In the genomic region with DNA sequence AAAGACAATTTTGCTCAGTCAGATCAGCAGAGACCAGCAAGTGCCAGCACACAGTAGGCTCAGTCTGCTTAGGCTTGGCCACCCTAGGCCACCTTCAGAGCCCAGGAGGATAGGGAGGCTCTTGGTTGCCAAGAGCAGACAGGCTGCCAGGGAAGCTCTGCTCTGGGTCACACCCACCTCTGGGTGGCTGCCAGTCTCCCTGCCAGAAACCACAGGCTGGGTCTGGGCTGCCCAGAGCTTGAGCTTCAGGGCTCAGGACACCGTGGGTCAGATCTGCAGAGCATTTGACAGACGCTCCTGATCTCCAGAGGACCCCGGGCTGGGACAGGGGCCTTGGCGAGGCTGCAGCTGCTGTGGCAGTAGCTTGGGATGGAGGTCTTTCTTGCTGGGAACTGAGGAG, we compare ENCODE assay signal across 8 mouse cellular contexts. TPM values are rescaled to one million over a fixed set of nuclear protein-coding genes. Genes with fewer than 3 reads are reported as not detected.
DNase-seq lines count a peak whose midpoint lies in the region; TF ChIP-seq lines count a peak whose summit lies in the region.

A gene (plus strand): TSS at position 255 of the 400 bp plus-strand sequence.

- peak; percentile 62; the same call in 1 of the 2 replicates for TF ChIP-seq POLR2A in embryonic fibroblast, embryonic 13.5 days (IDR thresholded peaks at IDR 0.05; ENCODE audit: low read depth, low read length)

- no peaks in the 10 kb centered on the region for H3K4me1 ChIP-seq in embryonic fibroblast, embryonic 13.5 days (ENCODE audit: control insufficient read depth, insufficient read depth, low read length)

- peak; percentile 32 for DNase-seq in 416B (ENCODE audit: low read depth)
- DNase-seq in adrenal gland, adult (ENCODE audit: inconsistent age in 2 of 2, low spot score in 1 of 2): peak; percentile 68 to 88
- DNase-seq in kidney, postnatal 36 days: peak; percentile 45 to 82
- peak; percentile 76 for DNase-seq in urinary bladder, postnatal 14 days (ENCODE audit: low spot score)
- no peak for DNase-seq in thymus, postnatal 14 days
- no peak for DNase-seq in layer of hippocampus, adult 8-10 months (ENCODE audit: low spot score in 2 of 2)
- DNase-seq in thymus, adult 18-20 months: no peak

- no peak for TF ChIP-seq CTCF in embryonic fibroblast, embryonic 13.5 days (IDR thresholded peaks at IDR 0.05; ENCODE audit: borderline replicate concordance, insufficient read depth, low read length)

- H3K27ac ChIP-seq in embryonic fibroblast, embryonic 13.5 days (ENCODE audit: insufficient read depth, low read length): peak within 1 kb of the TSS; percentile 76

- H3K4me3 ChIP-seq in embryonic fibroblast, embryonic 13.5 days (ENCODE audit: insufficient read depth, low read length): peak within 1 kb of the TSS; percentile 9; the same call in 1 of the 2 replicates

RNA-seq across cellular contexts. Expression of the gene that starts here (rescaled TPM):
- 203 and 212 TPM in 2 replicates for polyA plus RNA-seq in embryonic fibroblast, embryonic 13.5 days (2011; ENCODE audit: insufficient read length, low read depth, missing spikeins)
- under 1 TPM in 2 of 4 experiments, not detected in 2; 0.29 to 0.61 TPM for total RNA-seq in layer of hippocampus, adult 8-10 months (2022)

Comparison
In these comparisons a context has a peak if more than half of its experiments do, and no peak if none do; other contexts are left out.
1. DNase-seq: peak in 416B (single experiment), adrenal gland, adult (2 of 2), kidney, postnatal 36 days (2 of 2) and urinary bladder, postnatal 14 days (single experiment); none in thymus, postnatal 14 days (single experiment), layer of hippocampus, adult 8-10 months (0 of 2) and thymus, adult 18-20 months (0 of 2).